Mouse (Mus musculus) erythroblast, embryonic 14.5 days (primary cell): ENCODE measurements around the gene Lama5.

Experiments
- GATA1 ChIP-seq: IDR thresholded peaks from 2 replicates; pipeline ENCODE4 v1.6.1; 2012; ENCODE audit warnings: low read length, inconsistent platforms, mixed read lengths
- TAL1 ChIP-seq: IDR thresholded peaks from 3 replicates; pipeline ENCODE4 v1.6.1; 2012; ENCODE audit warnings: low read length, inconsistent platforms, mixed read lengths

DNA sequence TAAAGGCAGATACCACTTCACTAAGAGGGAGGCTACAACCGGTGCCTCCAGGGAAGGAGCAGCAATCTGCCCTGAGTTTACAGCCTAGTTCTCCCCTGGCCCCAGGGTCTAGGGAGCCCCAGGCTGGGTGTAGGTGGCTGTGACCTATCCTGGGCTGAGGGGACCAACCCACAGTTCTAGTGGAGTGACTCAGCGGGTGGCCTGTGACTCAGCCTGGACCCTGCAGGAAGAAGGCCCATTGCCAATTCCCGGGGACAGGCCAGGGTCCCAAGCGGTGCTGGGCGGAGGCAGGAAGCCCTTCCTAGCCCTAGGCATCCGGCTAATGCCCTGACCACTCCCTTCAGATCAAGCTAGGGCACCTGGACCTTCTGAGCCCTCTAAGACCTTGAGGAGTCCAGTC lies 9.7 kb downstream of the Lama5 start:
- TF ChIP-seq TAL1 (no peak), GATA1 (no peak)
